Mouse (Mus musculus): ENCODE results near the gene Zfp563. TPM values are rescaled to one million over a fixed set of nuclear protein-coding genes. Genes with fewer than 3 reads are reported as not detected.

Zfp563 gene
- polyA plus RNA-seq (2014; fragmentation: Illumina TruSeq; extraction: RNeasy Lipid Tissue Mini Kit (QIAGEN cat#74804); ENCODE audit: low read depth, low replicate concordance), result 25.1 TPM

GRCm38 (mm10) chr17:33089220-33089949, at the start of gene Zfp563:
Gene Zfp563 (plus strand): TSS chr17:33089310.

GRCm38 (mm10) chr17:33067958-33068357, 21.2 kb upstream of the Zfp563 start, which contains the start of gene 4921501E09Rik:
Gene 4921501E09Rik (minus strand): TSS chr17:33068058.

GRCm38 (mm10) chr17:33139261-33139820, 50.2 kb downstream of the Zfp563 start, which contains the start of gene Morc2b:
Gene Morc2b (minus strand): TSS chr17:33139683.

Other genes starting within 250 kb of the Zfp563 start
- gene Zfp870, start 197.7 kb upstream of the Zfp563 start, polyA plus RNA-seq (2014; fragmentation: Illumina TruSeq; extraction: RNeasy Lipid Tissue Mini Kit (QIAGEN cat#74804); ENCODE audit: low read depth, low replicate concordance), result 12.6 TPM
- 4.2 TPM for gene Cyp4f14, start 172.0 kb upstream of the Zfp563 start, polyA plus RNA-seq (2014; fragmentation: Illumina TruSeq; extraction: RNeasy Lipid Tissue Mini Kit (QIAGEN cat#74804); ENCODE audit: low read depth, low replicate concordance)
- 14.3 TPM for gene Cyp4f13, start 141.9 kb upstream of the Zfp563 start, polyA plus RNA-seq (2014; fragmentation: Illumina TruSeq; extraction: RNeasy Lipid Tissue Mini Kit (QIAGEN cat#74804); ENCODE audit: low read depth, low replicate concordance)
- gene Zfp472, start 123.5 kb upstream of the Zfp563 start, polyA plus RNA-seq (2014; fragmentation: Illumina TruSeq; extraction: RNeasy Lipid Tissue Mini Kit (QIAGEN cat#74804); ENCODE audit: low read depth, low replicate concordance), result 15.9 TPM
- 32.1 TPM for gene Zfp952, start 96.2 kb upstream of the Zfp563 start, polyA plus RNA-seq (2014; fragmentation: Illumina TruSeq; extraction: RNeasy Lipid Tissue Mini Kit (QIAGEN cat#74804); ENCODE audit: low read depth, low replicate concordance)
- 23.7 TPM for gene Zfp763, start 55.9 kb upstream of the Zfp563 start, polyA plus RNA-seq (2014; fragmentation: Illumina TruSeq; extraction: RNeasy Lipid Tissue Mini Kit (QIAGEN cat#74804); ENCODE audit: low read depth, low replicate concordance)
- not detected for gene 4921501E09Rik, start 21.3 kb upstream of the Zfp563 start, polyA plus RNA-seq (2014; fragmentation: Illumina TruSeq; extraction: RNeasy Lipid Tissue Mini Kit (QIAGEN cat#74804); ENCODE audit: low read depth, low replicate concordance)
- gene Morc2b, start 50.4 kb downstream of the Zfp563 start, polyA plus RNA-seq (2014; fragmentation: Illumina TruSeq; extraction: RNeasy Lipid Tissue Mini Kit (QIAGEN cat#74804); ENCODE audit: low read depth, low replicate concordance), result not detected
- gene Olfr55, start 79.1 kb downstream of the Zfp563 start, polyA plus RNA-seq (2014; fragmentation: Illumina TruSeq; extraction: RNeasy Lipid Tissue Mini Kit (QIAGEN cat#74804); ENCODE audit: low read depth, low replicate concordance), result not detected
- gene Olfr239, start 102.0 kb downstream of the Zfp563 start, polyA plus RNA-seq (2014; fragmentation: Illumina TruSeq; extraction: RNeasy Lipid Tissue Mini Kit (QIAGEN cat#74804); ENCODE audit: low read depth, low replicate concordance), result not detected
- gene Olfr1564, start 132.4 kb downstream of the Zfp563 start, polyA plus RNA-seq (2014; fragmentation: Illumina TruSeq; extraction: RNeasy Lipid Tissue Mini Kit (QIAGEN cat#74804); ENCODE audit: low read depth, low replicate concordance), result not detected
- gene Zfp955a, start 165.8 kb downstream of the Zfp563 start, polyA plus RNA-seq (2014; fragmentation: Illumina TruSeq; extraction: RNeasy Lipid Tissue Mini Kit (QIAGEN cat#74804); ENCODE audit: low read depth, low replicate concordance), result 45.0 TPM
- gene Olfr63, start 175.4 kb downstream of the Zfp563 start, polyA plus RNA-seq (2014; fragmentation: Illumina TruSeq; extraction: RNeasy Lipid Tissue Mini Kit (QIAGEN cat#74804); ENCODE audit: low read depth, low replicate concordance), result not detected
- gene Zfp955b, start 200.2 kb downstream of the Zfp563 start, polyA plus RNA-seq (2014; fragmentation: Illumina TruSeq; extraction: RNeasy Lipid Tissue Mini Kit (QIAGEN cat#74804); ENCODE audit: low read depth, low replicate concordance), result 28.1 TPM

All from adrenal gland, adult 10 weeks (tissue).